Mouse (Mus musculus) ES-E14 (cell line): Measurements from ENCODE around the gene Gzma. TPM values are rescaled to one million over a fixed set of nuclear protein-coding genes. Genes with fewer than 3 reads are reported as not detected.

Experiments
- DNase-seq: peaks from one replicate; pipeline ENCODE4 v3.0.0-alpha.2; 2013; ENCODE audit warnings: low read depth, low spot score
- H3K27ac ChIP-seq: 2 replicates; pipeline ENCODE4 v1.5.1; 2012; ENCODE audit warnings: low read depth, mild to moderate bottlenecking, low read length, moderate library complexity, mixed read lengths; ENCODE audit not compliant: poor library complexity, insufficient read depth, severe bottlenecking
- H3K36me3 ChIP-seq: 2 replicates; pipeline ENCODE4 v1.6.1; 2012; ENCODE audit warnings: mild to moderate bottlenecking, low read length, moderate library complexity, mixed read lengths; ENCODE audit not compliant: control insufficient read depth, poor library complexity, insufficient read depth, severe bottlenecking
- H3K4me1 ChIP-seq, 2 experiments: fragments of 150-350 bp in 1 of 2; sonication (generic) in 1 of 2; 2 replicates each; pipeline ENCODE4 v1.6.1; 2012; ENCODE audit warnings: low read length in 2 of 2, mild to moderate bottlenecking in 1 of 2, mixed read lengths in 1 of 2; ENCODE audit not compliant: control insufficient read depth in 2 of 2, insufficient read depth in 2 of 2, poor library complexity in 1 of 2
- H3K4me3 ChIP-seq, 2 experiments: fragments of 150-350 bp in 1 of 2; sonication (generic) in 1 of 2; 2 replicates each; pipeline ENCODE4 v1.5.1; 2012; ENCODE audit warnings: low read length in 2 of 2, low read depth in 1 of 2, mild to moderate bottlenecking in 1 of 2, mixed read lengths in 1 of 2; ENCODE audit not compliant: insufficient read depth in 1 of 2, poor library complexity in 1 of 2, severe bottlenecking in 1 of 2
- H3K9ac ChIP-seq: 2 replicates; pipeline ENCODE4 v1.6.1; 2012; ENCODE audit warnings: low read depth, mild to moderate bottlenecking, low read length, mixed read lengths; ENCODE audit not compliant: poor library complexity, insufficient read depth, severe bottlenecking
- H3K9me3 ChIP-seq: fragments of 150-350 bp; sonication (generic); 2 replicates; pipeline ENCODE4 v1.6.1; 2012; ENCODE audit warnings: low read depth, mild to moderate bottlenecking, low read length; ENCODE audit not compliant: control insufficient read depth, insufficient read depth
- CHD2 ChIP-seq: IDR thresholded peaks from 2 replicates; pipeline ENCODE4 v1.6.1; 2014; ENCODE audit warnings: mild to moderate bottlenecking, low read depth, low read length, inconsistent platforms
- HCFC1 ChIP-seq: IDR thresholded peaks from 2 replicates; pipeline ENCODE4 v1.6.1; 2012; ENCODE audit warnings: low read length, inconsistent platforms, borderline replicate concordance; ENCODE audit not compliant: insufficient read depth
- MAFK ChIP-seq: IDR thresholded peaks from 2 replicates; pipeline ENCODE4 v1.6.1; 2014; ENCODE audit warnings: mild to moderate bottlenecking, low read depth, low read length, inconsistent platforms; ENCODE audit not compliant: insufficient read depth
- ZC3H11A ChIP-seq: IDR thresholded peaks from 2 replicates; pipeline ENCODE4 v1.6.1; 2012; ENCODE audit warnings: low read depth, mild to moderate bottlenecking, inconsistent platforms, low read length, borderline replicate concordance
- ZNF384 ChIP-seq: IDR thresholded peaks from 2 replicates; pipeline ENCODE4 v1.6.1; 2012; ENCODE audit warnings: low read depth, low read length, inconsistent platforms
- in situ Hi-C, 2 experiments: fragments of 600-800 bp; cut with MboI; formaldehyde crosslinking; loops; one replicate each; pipeline ENCODE4 v1.15.1; 2025; ENCODE audit warnings: low sequenced_read_pairs in 2 of 2, inconsistent platforms in 1 of 2; ENCODE audit not compliant: unreplicated experiment in 2 of 2
- total RNA-seq: library from RNA; depleted of rRNA; stranded (reverse); fragments of 300-350 nt; gene quantifications from 2 replicates; pipeline ENCODE4 v1.2.3, GENCODE M21; 2012; rRNA removed

Gene Gzma
- not detected in 2 replicates for total RNA-seq

DNA sequence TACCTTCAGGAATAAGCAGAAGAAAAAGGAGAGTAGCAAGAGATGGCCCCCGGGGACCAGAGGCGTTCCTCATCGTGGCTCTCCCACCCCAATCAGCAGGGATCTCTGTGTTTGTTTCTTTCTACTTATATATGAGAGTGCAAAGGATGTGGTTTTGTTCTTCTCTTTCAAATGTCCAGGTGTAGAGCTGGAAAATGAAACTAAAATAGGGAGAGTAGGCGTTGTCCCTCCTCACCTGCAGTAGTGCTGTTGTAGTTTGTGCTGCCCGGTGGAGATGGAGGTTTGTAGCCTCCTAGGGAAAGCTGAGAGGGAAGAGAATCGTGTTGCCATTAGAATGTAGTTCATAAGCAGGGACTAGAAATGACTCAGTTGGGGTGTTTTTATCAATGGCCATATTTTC, at the start of gene Gzma:
Gene Gzma (minus strand): TSS at position 103 of the 400 bp plus-strand sequence.
- no peaks in the 10 kb centered on the region for H3K9me3 ChIP-seq
- no peaks in the 10 kb centered on the region for H3K36me3 ChIP-seq
- in situ Hi-C loops: no loop called here
- no peak within 1 kb of the TSS for H3K9ac ChIP-seq
- H3K4me1 ChIP-seq: no peaks in the 10 kb centered on the region
- H3K4me3 ChIP-seq: no peak within 1 kb of the TSS
- no peak within 1 kb of the TSS for H3K27ac ChIP-seq
- TF ChIP-seq CHD2 (no peak), MAFK (no peak), HCFC1 (no peak), ZNF384 (no peak), ZC3H11A (no peak)
- no peak for DNase-seq

DNA sequence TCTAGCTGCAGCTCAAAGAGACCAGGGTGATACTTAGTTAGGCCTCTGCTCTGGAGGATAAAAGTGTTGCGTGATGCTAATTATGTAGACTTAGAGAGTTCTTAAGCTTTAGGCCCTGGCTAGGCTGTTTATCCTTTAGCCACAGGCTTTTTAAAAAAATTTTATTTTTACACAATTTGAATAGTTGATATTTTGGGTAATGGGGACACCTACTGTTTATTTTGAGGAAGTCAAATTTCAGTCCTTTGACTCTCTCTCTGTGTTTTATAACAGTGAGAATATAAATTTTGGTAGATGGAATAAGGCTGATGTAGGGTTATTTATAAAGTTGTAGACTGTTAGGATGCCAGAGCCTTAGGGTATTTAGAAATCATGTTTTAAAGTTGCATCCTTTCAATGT, 38.8 kb upstream of the Gzma start:
- H3K9me3 ChIP-seq: no peaks in the 10 kb centered on the region
- H3K27ac ChIP-seq: no peak overlapping the region
- in situ Hi-C loops: no loop called here
- no peaks in the 10 kb centered on the region for H3K36me3 ChIP-seq
- DNase-seq: no peak
- no peak overlapping the region for H3K9ac ChIP-seq
- H3K4me1 ChIP-seq: peaks cover 0 to 2% of the 10 kb centered on the region in 2 experiments; a peak in 1 of 4 replicates
- no peak overlapping the region for H3K4me3 ChIP-seq
- no peak for TF ChIP-seq ZNF384
- no peak for TF ChIP-seq ZC3H11A
- TF ChIP-seq MAFK: no peak
- no peak for TF ChIP-seq HCFC1
- no peak for TF ChIP-seq CHD2

DNA sequence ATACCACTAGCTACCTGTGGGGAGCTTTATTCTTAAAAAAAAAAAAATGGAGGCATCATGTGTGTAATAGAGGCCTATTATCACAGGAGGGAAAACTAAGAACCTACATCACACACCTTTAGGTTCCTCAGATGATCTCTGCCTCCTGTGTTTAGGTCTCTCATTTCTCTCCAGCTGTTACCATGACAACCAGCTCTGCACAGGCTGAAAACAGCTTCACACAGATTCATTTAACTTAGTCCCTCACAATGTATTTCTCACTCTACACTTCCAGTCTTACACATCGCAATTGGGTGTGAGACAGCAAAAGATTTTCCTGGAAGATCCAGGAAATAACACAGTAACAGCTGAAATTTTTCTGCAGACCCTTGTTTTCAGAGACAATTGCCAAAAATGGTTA, 29.2 kb upstream of the Gzma start:
- TF ChIP-seq HCFC1: no peak
- Histone ChIP-seq H3K36me3 (no peaks in the 10 kb centered on the region), H3K9ac (no peak overlapping the region), H3K27ac (no peak overlapping the region), H3K4me3 (no peak overlapping the region), H3K4me1 (no peaks in the 10 kb centered on the region), H3K9me3 (no peaks in the 10 kb centered on the region)
- in situ Hi-C loops: no loop called here
- no peak for DNase-seq

DNA sequence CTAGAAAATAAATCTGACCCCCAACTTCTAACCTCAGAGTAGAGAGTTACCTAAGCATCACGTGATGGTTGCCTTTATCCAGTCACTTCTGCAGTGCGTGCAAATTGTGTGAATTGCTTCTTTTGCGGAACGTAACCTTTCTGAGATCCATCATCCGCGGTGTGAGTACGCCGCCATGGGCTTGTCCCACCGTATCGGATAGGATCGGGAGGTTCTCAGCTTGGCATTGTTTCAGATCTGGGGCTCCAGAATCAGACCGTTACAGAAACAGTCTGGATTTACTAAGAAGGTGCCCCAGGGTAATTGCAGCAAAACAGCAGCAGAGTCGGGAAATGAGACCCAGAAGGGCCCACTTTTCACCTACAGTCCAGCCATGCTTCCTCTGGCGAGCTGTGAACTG, 20.5 kb upstream of the Gzma start:
- no peak overlapping the region for H3K27ac ChIP-seq
- in situ Hi-C loops: no loop called here
- no peak for DNase-seq
- H3K9ac ChIP-seq: no peak overlapping the region
- no peaks in the 10 kb centered on the region for H3K9me3 ChIP-seq
- no peak for TF ChIP-seq MAFK
- TF ChIP-seq ZC3H11A: no peak
- no peak for TF ChIP-seq ZNF384
- no peak for TF ChIP-seq HCFC1
- TF ChIP-seq CHD2: no peak
- no peaks in the 10 kb centered on the region for H3K4me1 ChIP-seq
- H3K4me3 ChIP-seq: no peak overlapping the region
- H3K36me3 ChIP-seq: no peaks in the 10 kb centered on the region
